Mouse (Mus musculus): ENCODE measurements at regions not wholly inside any gene's neighbourhood (a gene's known extent, or its start where the extent isn't known, plus 50 kb on each side); places are given as distances from the start of the nearest gene placed in this dataset.

DNA sequence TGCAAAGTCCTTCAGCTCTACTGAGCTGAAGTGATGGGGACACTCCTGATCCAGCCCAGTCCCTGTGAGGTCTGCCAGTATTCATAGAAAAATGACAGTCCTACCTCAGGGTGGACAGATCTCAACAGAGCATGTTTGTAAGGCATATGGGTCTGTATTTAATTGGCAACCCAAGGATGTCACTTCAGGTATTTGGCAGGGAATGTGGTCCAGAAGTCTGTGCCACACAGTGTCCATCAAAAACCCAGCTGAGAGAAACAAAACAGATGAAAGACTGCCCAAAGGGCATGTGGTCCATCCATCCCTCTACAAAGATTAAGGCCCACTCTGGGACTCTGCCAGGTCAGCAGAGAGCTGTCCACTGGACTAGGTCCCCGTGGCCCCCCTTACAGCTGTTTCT is 229.3 kb upstream of the Cadm1 start:
- dilution Hi-C loops (cut with MboI; ENCODE audit: extremely low pct_ligation_motif_present, extremely low pct_unique_long_range_greater_than_20kb, low sequenced_read_pairs) (no loop called here), in situ Hi-C loops (cut with MboI; ENCODE audit: low pct_ligation_motif_present, low pct_unique_long_range_greater_than_20kb, low sequenced_read_pairs) (no loop called here)

DNA sequence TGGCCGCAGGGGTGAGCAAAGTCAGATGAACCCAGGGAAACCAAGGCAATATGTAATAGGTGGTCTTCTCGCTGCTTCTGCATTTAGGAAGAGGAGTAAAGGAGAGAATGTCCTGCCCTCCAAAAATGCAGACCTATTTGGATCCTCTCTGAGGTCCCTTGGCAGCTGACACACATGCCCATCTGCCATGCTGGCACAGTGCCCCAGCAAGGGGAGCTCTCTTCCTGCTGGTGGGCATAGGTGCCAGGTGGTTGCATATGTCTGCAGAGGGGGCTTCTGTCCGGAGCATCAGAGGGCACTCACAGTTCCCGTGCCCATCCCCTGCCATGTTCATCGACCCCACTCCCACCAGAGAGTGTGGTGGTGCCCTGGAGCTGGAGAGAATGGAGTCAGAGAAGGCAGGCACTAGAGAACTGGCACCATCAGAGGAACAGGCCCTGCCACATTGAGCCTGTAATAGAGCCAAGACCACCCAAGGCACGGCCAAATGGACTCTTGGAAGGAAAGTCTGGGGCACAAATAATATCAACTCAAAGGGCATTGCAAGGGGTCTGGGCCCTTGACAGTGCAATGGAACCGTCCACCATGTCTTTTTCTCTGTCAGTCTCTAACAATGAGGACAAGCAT is 222.7 kb upstream of the Cadm1 start:
- Histone ChIP-seq H3K9ac (ENCODE audit: insufficient read depth, low read depth) (no peak overlapping the region), H3K27me3 (replicated peaks) (no peaks in the 10 kb centered on the region), H3K9me3 (replicated peaks; ENCODE audit: low read length) (peaks cover 77% of the 10 kb centered on the region), H3K4me2 (ENCODE audit: insufficient read depth, low read depth, poor library complexity, severe bottlenecking) (no peak overlapping the region), H3K79me2 (replicated peaks; ENCODE audit: control insufficient read depth, extremely low read depth, insufficient read depth, poor library complexity, severe bottlenecking) (no peaks in the 10 kb centered on the region), H3K27ac (ENCODE audit: insufficient read depth, low read depth) (no peak overlapping the region), H3K4me3 (replicated peaks in 1 of 3; ENCODE audit: low read depth in 2 of 3, low read length in 2 of 3, poor library complexity in 1 of 3) (no peak overlapping the region), H3K36me3 (replicated peaks in 1 of 2; ENCODE audit: control insufficient read depth in 1 of 2, insufficient read depth in 1 of 2, low read length in 1 of 2) (no peaks in the 10 kb centered on the region), H3K4me1 (ENCODE audit: control insufficient read depth in 1 of 2, insufficient read depth in 2 of 2) (no peaks in the 10 kb centered on the region)
- DNase-seq (ENCODE audit: extremely low read depth): no peak
- in situ Hi-C loops (cut with MboI; ENCODE audit: low pct_ligation_motif_present, low pct_unique_long_range_greater_than_20kb, low sequenced_read_pairs) (no loop called here), dilution Hi-C loops (cut with MboI; ENCODE audit: extremely low pct_ligation_motif_present, extremely low pct_unique_long_range_greater_than_20kb, low sequenced_read_pairs) (no loop called here)
- no peak for TF ChIP-seq RAD21 (IDR thresholded peaks at IDR 0.05; ENCODE audit: low read depth, low read length)
- TF ChIP-seq SIN3A (IDR thresholded peaks at IDR 0.05; ENCODE audit: low read length): no peak
- TF ChIP-seq ZNF384 (IDR thresholded peaks at IDR 0.05; ENCODE audit: low read depth, low read length): no peak
- TF ChIP-seq UBTF (IDR thresholded peaks at IDR 0.05; ENCODE audit: low read depth, low read length): no peak
- no peak for TF ChIP-seq NELFE (IDR thresholded peaks at IDR 0.05; ENCODE audit: low read depth, low read length)
- TF ChIP-seq EP300 (IDR thresholded peaks at IDR 0.05; ENCODE audit: low read length): no peak
- TF ChIP-seq POLR2AphosphoS2 (IDR thresholded peaks at IDR 0.05; ENCODE audit: low read depth, low read length): no peak
- no peak for TF ChIP-seq POLR2A (IDR thresholded peaks at IDR 0.05; ENCODE audit: low read depth, low read length)

More for the DNA sequence above, 229.3 kb upstream of the Cadm1 start:
- Histone ChIP-seq H3K79me2 (replicated peaks; ENCODE audit: control insufficient read depth, extremely low read depth, insufficient read depth, poor library complexity, severe bottlenecking) (no peaks in the 10 kb centered on the region), H3K27ac (ENCODE audit: insufficient read depth, low read depth) (no peak overlapping the region), H3K4me1 (ENCODE audit: control insufficient read depth in 1 of 2, insufficient read depth in 2 of 2) (no peaks in the 10 kb centered on the region), H3K4me3 (replicated peaks in 1 of 3; ENCODE audit: low read depth in 2 of 3, low read length in 2 of 3, poor library complexity in 1 of 3) (no peak overlapping the region), H3K9me3 (replicated peaks; ENCODE audit: low read length) (peaks cover 68% of the 10 kb centered on the region), H3K9ac (ENCODE audit: insufficient read depth, low read depth) (no peak overlapping the region), H3K36me3 (replicated peaks in 1 of 2; ENCODE audit: control insufficient read depth in 1 of 2, insufficient read depth in 1 of 2, low read length in 1 of 2) (no peaks in the 10 kb centered on the region), H3K27me3 (replicated peaks) (no peaks in the 10 kb centered on the region), H3K4me2 (ENCODE audit: insufficient read depth, low read depth, poor library complexity, severe bottlenecking) (no peak overlapping the region)
- DNase-seq (ENCODE audit: extremely low read depth): no peak
- TF ChIP-seq IRF4 (IDR thresholded peaks at IDR 0.05; ENCODE audit: low read depth, low read length) (no peak), ELF1 (IDR thresholded peaks at IDR 0.05; ENCODE audit: low read depth, low read length) (no peak), USF2 (conservative IDR thresholded peaks at IDR 0.05; ENCODE audit: low read depth, low read length) (no peak), MAFK (IDR thresholded peaks at IDR 0.05; ENCODE audit: insufficient replicate concordance, low read length) (no peak), JUND (conservative IDR thresholded peaks at IDR 0.05; ENCODE audit: low read depth, low read length) (no peak), GABPA (IDR thresholded peaks at IDR 0.05; ENCODE audit: insufficient replicate concordance, low read depth, low read length) (no peak), USF1 (IDR thresholded peaks at IDR 0.05; ENCODE audit: low read depth, low read length) (no peak), MYC (IDR thresholded peaks at IDR 0.05; ENCODE audit: low read depth, low read length) (no peak), EP300 (IDR thresholded peaks at IDR 0.05; ENCODE audit: low read length) (no peak), NRF1 (IDR thresholded peaks at IDR 0.05; ENCODE audit: low read depth, low read length) (no peak), BHLHE40 (IDR thresholded peaks at IDR 0.05; ENCODE audit: low read depth, low read length) (no peak), CHD1 (IDR thresholded peaks at IDR 0.05; ENCODE audit: low read depth, low read length) (no peak), ZC3H11A (IDR thresholded peaks at IDR 0.05; ENCODE audit: low read depth, low read length) (no peak), SIN3A (IDR thresholded peaks at IDR 0.05; ENCODE audit: low read length) (no peak), CTCF (conservative IDR thresholded peaks at IDR 0.05 in 1 of 2, IDR thresholded peaks at IDR 0.05 in 1 of 2; ENCODE audit: low read depth in 2 of 2, low read length in 2 of 2) (no peak), MAZ (IDR thresholded peaks at IDR 0.05; ENCODE audit: low read depth, low read length) (no peak), PAX5 (IDR thresholded peaks at IDR 0.05; ENCODE audit: low read length) (no peak), TBP (conservative IDR thresholded peaks at IDR 0.05; ENCODE audit: low read depth, low read length) (no peak), ZMIZ1 (IDR thresholded peaks at IDR 0.05; ENCODE audit: low read depth, low read length) (no peak), UBTF (IDR thresholded peaks at IDR 0.05; ENCODE audit: low read depth, low read length) (no peak)
